Mouse (Mus musculus): ENCODE data around the gene Tnfsfm13. TPM values are rescaled to one million over a fixed set of nuclear protein-coding genes. Genes with fewer than 3 reads are reported as not detected.
"Not testable (repeated sequence)": the region's sequence is repeated elsewhere in the genome, so short reads cannot be mapped to it uniquely, and the experiment has no call there.

The Tnfsfm13 gene
- 1.4 TPM in 2 replicates for polyA plus RNA-seq (2016; fragmentation: Nextera tagmentation; extraction: Ambion mirVana)

GRCm38 (mm10) chr11:69695361-69696181 lies at the start of gene Tnfsfm13, which contains the start of gene Tnfsf12:
Gene Tnfsfm13 (minus strand): TSS chr11:69696098.
Gene Tnfsf12 (minus strand): TSS chr11:69695849.
- H3K9me3 ChIP-seq: no peaks in the 10 kb centered on the region
- whole genome bisulfite sequencing: 2% methylated on average over 36 of the region's 41 CpGs
- H3K9ac ChIP-seq: peak within 1 kb of the TSS; percentile 83
- H3K36me3 ChIP-seq: no peaks in the 10 kb centered on the region
- no peak within 1 kb of the TSS for H3K27ac ChIP-seq
- peak within 1 kb of the TSS; percentile 44 for H3K4me3 ChIP-seq
- H3K4me2 ChIP-seq (replicated peaks): peak within 1 kb of the TSS; percentile 92
- peaks cover 13% of the 10 kb centered on the region for H3K4me1 ChIP-seq
- ATAC-seq (ENCODE audit: low FRiP score, low read depth): peak; percentile 29; the same call in 1 of the 2 replicates
- H3K27me3 ChIP-seq (replicated peaks): 0 out of 2 replicates have a peak, but pooled peaks cover 2% of the 10 kb centered on the region

- not testable (repeated sequence) for H3K4me1 ChIP-seq; H3K9me3 ChIP-seq; H3K27me3 ChIP-seq (replicated peaks); H3K4me2 ChIP-seq (replicated peaks); H3K4me3 ChIP-seq; H3K27ac ChIP-seq; H3K9ac ChIP-seq; ATAC-seq (ENCODE audit: low FRiP score, low read depth)
- H3K36me3 ChIP-seq: peaks cover 31% of the 10 kb centered on the region
- whole genome bisulfite sequencing: 71% methylated on average over 3 of the region's 3 CpGs
These were observed 35.5 kb upstream of the Tnfsfm13 start for GRCm38 (mm10) chr11:69731408-69731807.

GRCm38 (mm10) chr11:69729063-69729462 lies 33.2 kb upstream of the Tnfsfm13 start:
- 15% methylated on average over 3 of the region's 3 CpGs for WGBS
- Histone ChIP-seq H3K4me3 (no peak overlapping the region), H3K9me3 (no peaks in the 10 kb centered on the region), H3K9ac (no peak overlapping the region), H3K27me3 (replicated peaks) (no peaks in the 10 kb centered on the region), H3K36me3 (peaks cover 8% of the 10 kb centered on the region), H3K4me2 (replicated peaks) (no peak overlapping the region), H3K4me1 (no peaks in the 10 kb centered on the region), H3K27ac (no peak overlapping the region)
- no peak for ATAC-seq (ENCODE audit: low FRiP score, low read depth)

- ATAC-seq (ENCODE audit: low FRiP score, low read depth): no peak
These were observed 30.1 kb upstream of the Tnfsfm13 start for GRCm38 (mm10) chr11:69725951-69726350.

GRCm38 (mm10) chr11:69723074-69723473 lies 27.2 kb upstream of the Tnfsfm13 start:
- no peaks in the 10 kb centered on the region for H3K36me3 ChIP-seq

More at GRCm38 (mm10) chr11:69725951-69726350, 30.1 kb upstream of the Tnfsfm13 start:
- no peak overlapping the region for H3K27ac ChIP-seq
- 41% methylated on average over 5 of the region's 5 CpGs for WGBS
- no peaks in the 10 kb centered on the region for H3K36me3 ChIP-seq
- no peak overlapping the region for H3K9ac ChIP-seq
- no peaks in the 10 kb centered on the region for H3K27me3 ChIP-seq (replicated peaks)
- H3K4me2 ChIP-seq (replicated peaks): no peak overlapping the region
- no peaks in the 10 kb centered on the region for H3K4me1 ChIP-seq
- no peaks in the 10 kb centered on the region for H3K9me3 ChIP-seq
- H3K4me3 ChIP-seq: no peak overlapping the region

GRCm38 (mm10) chr11:69720852-69721251 lies 25.0 kb upstream of the Tnfsfm13 start:
- no peak for ATAC-seq (ENCODE audit: low FRiP score, low read depth)
- no peaks in the 10 kb centered on the region for H3K27me3 ChIP-seq (replicated peaks)
- no peaks in the 10 kb centered on the region for H3K36me3 ChIP-seq
- no peak overlapping the region for H3K9ac ChIP-seq
- no peak overlapping the region for H3K27ac ChIP-seq
- no peak overlapping the region for H3K4me2 ChIP-seq (replicated peaks)
- 88% methylated on average over 6 of the region's 6 CpGs for WGBS
- H3K9me3 ChIP-seq: no peaks in the 10 kb centered on the region
- no peak overlapping the region for H3K4me3 ChIP-seq
- H3K4me1 ChIP-seq: no peaks in the 10 kb centered on the region

More at GRCm38 (mm10) chr11:69723074-69723473, 27.2 kb upstream of the Tnfsfm13 start:
- Histone ChIP-seq H3K4me2 (replicated peaks) (no peak overlapping the region), H3K4me3 (no peak overlapping the region), H3K27me3 (replicated peaks) (no peaks in the 10 kb centered on the region), H3K4me1 (no peaks in the 10 kb centered on the region), H3K27ac (no peak overlapping the region), H3K9me3 (no peaks in the 10 kb centered on the region), H3K9ac (no peak overlapping the region)
- 53% methylated on average over 2 of the region's 2 CpGs for WGBS
- ATAC-seq (ENCODE audit: low FRiP score, low read depth): no peak

DNA sequence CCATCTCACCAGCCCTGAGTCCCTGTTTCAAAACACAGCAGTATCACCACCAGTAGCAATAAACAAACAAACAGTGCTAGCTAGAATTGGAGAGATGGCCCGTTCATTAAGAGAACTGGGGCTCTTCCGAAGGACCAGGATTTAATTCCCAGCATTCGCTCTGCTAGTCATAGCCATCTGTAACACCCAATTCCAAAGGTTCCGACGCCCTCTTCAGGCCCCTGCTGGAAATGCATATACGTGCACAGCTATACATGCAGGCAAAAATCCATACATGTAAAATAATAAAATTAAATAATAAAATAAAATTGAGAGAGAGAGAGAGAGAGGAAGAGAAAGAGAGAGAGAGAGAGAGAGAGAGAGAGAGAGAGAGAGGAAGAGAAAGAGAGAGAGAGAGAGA lies 23.5 kb upstream of the Tnfsfm13 start:
- Histone ChIP-seq H3K4me2 (replicated peaks) (no peak overlapping the region), H3K9ac (no peak overlapping the region), H3K4me1 (no peaks in the 10 kb centered on the region), H3K27me3 (replicated peaks) (no peaks in the 10 kb centered on the region), H3K9me3 (0 out of 2 replicates have a peak, but pooled peaks cover 4% of the 10 kb centered on the region), H3K36me3 (no peaks in the 10 kb centered on the region), H3K27ac (no peak overlapping the region), H3K4me3 (no peak overlapping the region)
- ATAC-seq (ENCODE audit: low FRiP score, low read depth): no peak
- 75% methylated on average over 6 of the region's 6 CpGs for WGBS

- H3K4me2 ChIP-seq (replicated peaks): peak overlapping the region; percentile 24; the same call in 1 of the 2 replicates
- no peak for ATAC-seq (ENCODE audit: low FRiP score, low read depth)
These were observed 22.8 kb upstream of the Tnfsfm13 start for GRCm38 (mm10) chr11:69718661-69719060.

DNA sequence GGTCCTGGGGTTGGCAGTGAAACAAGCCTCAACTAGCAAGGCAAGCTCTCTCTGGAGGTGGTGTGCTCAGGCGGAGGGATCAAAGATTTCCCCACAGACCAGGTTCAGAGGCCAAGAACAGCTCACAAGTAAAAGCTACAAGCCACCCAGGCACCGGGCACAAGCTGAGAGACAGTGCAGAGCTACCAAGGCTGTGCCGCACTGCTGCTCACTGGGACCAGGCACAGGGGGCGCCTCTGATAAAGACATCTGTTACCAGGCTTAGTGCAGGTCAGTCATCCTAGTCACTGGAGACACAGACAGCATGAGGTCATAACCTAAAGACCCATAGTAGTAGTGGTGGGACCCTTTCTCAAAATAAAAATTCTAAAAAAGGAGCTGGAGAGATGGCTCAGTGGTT lies 21.1 kb upstream of the Tnfsfm13 start:
- H3K4me3 ChIP-seq: no peak overlapping the region
- 0 out of 2 replicates have a peak, but pooled peaks cover 4% of the 10 kb centered on the region for H3K9me3 ChIP-seq
- H3K27me3 ChIP-seq (replicated peaks): no peaks in the 10 kb centered on the region
- 69% methylated on average over 4 of the region's 4 CpGs for WGBS
- no peaks in the 10 kb centered on the region for H3K36me3 ChIP-seq
- H3K27ac ChIP-seq: no peak overlapping the region
- no peak overlapping the region for H3K9ac ChIP-seq
- no peak overlapping the region for H3K4me2 ChIP-seq (replicated peaks)
- no peaks in the 10 kb centered on the region for H3K4me1 ChIP-seq
- ATAC-seq (ENCODE audit: low FRiP score, low read depth): no peak

More at GRCm38 (mm10) chr11:69718661-69719060, 22.8 kb upstream of the Tnfsfm13 start:
- no peaks in the 10 kb centered on the region for H3K4me1 ChIP-seq
- no peaks in the 10 kb centered on the region for H3K36me3 ChIP-seq
- H3K27ac ChIP-seq: no peak overlapping the region
- WGBS: 41% methylated on average over 15 of the region's 15 CpGs
- 0 out of 2 replicates have a peak, but pooled peaks cover 4% of the 10 kb centered on the region for H3K9me3 ChIP-seq
- H3K9ac ChIP-seq: peak overlapping the region; percentile 23; the same call in 1 of the 2 replicates
- H3K27me3 ChIP-seq (replicated peaks): no peaks in the 10 kb centered on the region
- H3K4me3 ChIP-seq: no peak overlapping the region

DNA sequence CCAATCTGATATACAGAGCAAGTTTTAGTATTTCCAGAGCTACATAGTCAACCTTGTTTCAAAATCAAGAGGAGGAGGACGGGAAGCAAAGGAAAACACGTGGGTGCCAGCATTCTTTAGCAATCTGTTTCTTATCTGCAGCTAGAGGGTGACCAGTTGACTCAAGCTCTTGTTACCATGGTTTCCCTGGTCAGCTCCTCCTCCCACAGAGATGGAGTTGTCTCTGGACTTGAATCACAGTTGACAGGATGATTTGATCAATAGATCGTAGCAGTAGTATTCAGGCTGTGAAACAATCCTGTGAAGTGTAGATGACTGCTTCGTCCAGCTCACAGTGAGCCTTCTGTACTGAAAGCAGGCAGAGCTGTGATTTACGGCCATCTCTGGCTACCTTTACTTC lies 20.0 kb upstream of the Tnfsfm13 start:
- Histone ChIP-seq H3K27me3 (replicated peaks) (no peaks in the 10 kb centered on the region), H3K4me1 (no peaks in the 10 kb centered on the region), H3K4me3 (no peak overlapping the region), H3K9ac (no peak overlapping the region), H3K27ac (no peak overlapping the region), H3K36me3 (no peaks in the 10 kb centered on the region), H3K9me3 (0 out of 2 replicates have a peak, but pooled peaks cover 4% of the 10 kb centered on the region), H3K4me2 (replicated peaks) (no peak overlapping the region)
- ATAC-seq (ENCODE audit: low FRiP score, low read depth): no peak
- 27% methylated on average over 5 of the region's 5 CpGs for WGBS

GRCm38 (mm10) chr11:69715482-69715881 lies 19.6 kb upstream of the Tnfsfm13 start:
- WGBS: 64% methylated on average over 9 of the region's 9 CpGs

DNA sequence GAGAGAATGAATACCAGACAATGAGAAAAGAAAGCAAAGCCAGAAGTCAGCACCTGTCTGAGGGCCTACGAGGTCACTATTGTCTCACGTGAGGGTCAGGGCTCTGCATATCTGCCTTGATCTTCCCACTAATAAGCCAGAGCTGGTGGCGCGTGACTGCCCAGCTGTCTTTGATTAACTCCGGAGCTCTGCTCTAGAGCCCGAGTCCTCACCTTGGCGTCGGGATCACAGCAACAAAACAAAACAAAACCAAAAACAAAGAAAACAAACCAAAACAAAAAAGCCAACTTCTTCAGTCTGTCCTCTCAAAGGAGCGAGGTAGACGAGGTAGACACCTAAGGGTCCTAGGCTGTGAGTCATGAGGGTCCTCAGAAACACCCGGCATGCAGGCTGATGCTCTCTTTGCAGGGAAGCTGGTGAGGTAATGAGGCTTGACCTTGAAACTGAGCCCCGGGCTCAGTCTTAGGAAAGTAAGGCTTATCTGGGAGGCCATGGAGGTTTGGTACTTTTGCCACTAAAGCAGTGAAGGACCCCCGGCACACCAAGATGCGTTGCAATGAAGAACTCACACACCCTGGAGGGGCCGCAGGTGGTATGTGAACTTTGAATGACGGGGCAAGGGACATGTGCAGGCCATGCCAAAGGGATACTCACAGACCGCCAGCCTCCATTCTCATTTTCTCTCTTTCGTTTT lies 18.9 kb upstream of the Tnfsfm13 start:
- no peak for ATAC-seq (ENCODE audit: low FRiP score, low read depth)
- Histone ChIP-seq H3K9me3 (0 out of 2 replicates have a peak, but pooled peaks cover 4% of the 10 kb centered on the region), H3K4me3 (no peak overlapping the region), H3K4me1 (no peaks in the 10 kb centered on the region), H3K27ac (no peak overlapping the region), H3K4me2 (replicated peaks) (no peak overlapping the region), H3K27me3 (replicated peaks) (no peaks in the 10 kb centered on the region), H3K36me3 (no peaks in the 10 kb centered on the region), H3K9ac (no peak overlapping the region)
- 80% methylated on average over 18 of the region's 18 CpGs for WGBS

More at GRCm38 (mm10) chr11:69715482-69715881, 19.6 kb upstream of the Tnfsfm13 start:
- Histone ChIP-seq H3K27ac (no peak overlapping the region), H3K4me3 (no peak overlapping the region), H3K27me3 (replicated peaks) (no peaks in the 10 kb centered on the region), H3K36me3 (no peaks in the 10 kb centered on the region), H3K4me1 (no peaks in the 10 kb centered on the region), H3K9me3 (0 out of 2 replicates have a peak, but pooled peaks cover 4% of the 10 kb centered on the region), H3K9ac (no peak overlapping the region), H3K4me2 (replicated peaks) (no peak overlapping the region)
- no peak for ATAC-seq (ENCODE audit: low FRiP score, low read depth)
